Mouse (Mus musculus): ENCODE results near the gene Map3k19.

DNA sequence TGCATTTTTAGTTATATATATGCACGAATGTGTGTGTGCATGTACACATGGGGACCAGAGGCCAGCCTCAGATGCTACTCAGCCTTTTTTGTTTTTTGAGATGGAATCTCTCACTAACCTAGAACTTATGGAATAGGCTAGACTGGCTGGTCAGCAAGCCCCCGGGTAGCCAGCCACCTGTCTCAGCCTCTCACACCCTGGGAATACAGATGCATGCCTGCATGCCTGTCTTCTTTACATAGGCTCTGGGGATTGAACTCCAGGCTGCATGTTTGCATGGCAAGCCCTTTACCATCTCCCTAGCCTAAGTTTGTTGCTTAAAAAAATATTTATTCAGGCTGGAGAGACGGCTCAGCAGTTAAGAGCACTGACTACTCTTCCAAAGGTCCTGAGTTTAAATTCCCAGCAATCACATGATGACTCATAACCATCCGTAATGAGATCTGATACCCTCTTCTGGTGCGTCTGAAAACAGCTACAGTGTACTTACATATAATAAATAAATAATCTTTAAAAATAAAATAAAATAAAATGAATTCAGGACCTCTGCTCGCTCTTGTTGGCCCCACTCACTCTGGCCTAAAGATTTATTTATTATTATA, 5.1 kb upstream of the Map3k19 start:
- TF ChIP-seq MAFK (IDR thresholded peaks at IDR 0.05; ENCODE audit: insufficient replicate concordance, low read length): no peak
- TF ChIP-seq EP300 (IDR thresholded peaks at IDR 0.05; ENCODE audit: low read length): no peak
- no peak for TF ChIP-seq SMC3 (IDR thresholded peaks at IDR 0.05; ENCODE audit: low read depth, low read length)
